Mouse (Mus musculus) lung, embryonic 15.5 days (tissue): Measurements from ENCODE around the gene Dand5. TPM values are rescaled to one million over a fixed set of nuclear protein-coding genes. Genes with fewer than 3 reads are reported as not detected.
A peak's percentile ranks its signal among the peaks of the same experiment; 100 is the strongest.

Experiments used
- ATAC-seq: fragments of 200-750 bp; cut with Nextera tagmentation; 2 replicates; pipeline ENCODE4 v1.8.0; 2017; ENCODE audit warnings: moderate number of reproducible peaks, borderline replicate concordance; ENCODE audit not compliant: low FRiP score, low TSS enrichment; ENCODE audit errors: extremely low read depth
- H3K27ac ChIP-seq: fragments of 300-500 bp; sonication (generic); 2 replicates; pipeline ENCODE4 v1.5.1; 2015; ENCODE audit warnings: moderate library complexity, mild to moderate bottlenecking, inconsistent platforms
- H3K27me3 ChIP-seq: fragments of 300-500 bp; sonication (generic); 2 replicates; pipeline ENCODE4 v1.6.1; 2015; ENCODE audit warnings: inconsistent platforms
- H3K36me3 ChIP-seq: fragments of 300-500 bp; sonication (generic); 2 replicates; pipeline ENCODE4 v1.6.1; 2015; ENCODE audit warnings: inconsistent platforms
- H3K4me1 ChIP-seq: fragments of 300-500 bp; sonication (generic); 2 replicates; pipeline ENCODE4 v1.6.1; 2015; ENCODE audit warnings: inconsistent platforms
- H3K4me2 ChIP-seq: fragments of 300-500 bp; sonication (generic); 2 replicates; pipeline ENCODE4 v1.6.1; 2015; ENCODE audit warnings: inconsistent platforms, mild to moderate bottlenecking, moderate library complexity
- H3K4me3 ChIP-seq: fragments of 300-500 bp; sonication (generic); 2 replicates; pipeline ENCODE4 v1.5.1; 2015; ENCODE audit warnings: mild to moderate bottlenecking, inconsistent platforms
- H3K9ac ChIP-seq: fragments of 300-500 bp; sonication (generic); 2 replicates; pipeline ENCODE4 v1.6.1; 2015; ENCODE audit warnings: inconsistent platforms
- H3K9me3 ChIP-seq: fragments of 300-500 bp; sonication (generic); 2 replicates; pipeline ENCODE4 v1.6.1; 2016; ENCODE audit warnings: inconsistent platforms
- WGBS: fragments of 180-500 bp; shearing (Covaris S2); methylation state at CpG from one replicate; pipeline ENCODE4 v1.1.7; 2015; 5-methylcytosine and 5-hydroxymethylcytosine counted together
- polyA plus RNA-seq: library from polyadenylated mRNA; unstranded; fragments of >200 nt; fragmentation: Nextera tagmentation; extraction: Ambion mirVana; gene quantifications from 2 replicates; pipeline ENCODE4 v1.2.1, GENCODE M21; 2015

Gene Dand5
- polyA plus RNA-seq, 1 experiment from 2014 or later, result 6.0 TPM

- Histone ChIP-seq H3K4me1 (peaks cover 39% of the 10 kb centered on the region), H3K9ac (no peak overlapping the region), H3K27ac (no peak overlapping the region), H3K27me3 (no peaks in the 10 kb centered on the region), H3K36me3 (peaks cover 71% of the 10 kb centered on the region), H3K4me3 (no peak overlapping the region), H3K9me3 (no peaks in the 10 kb centered on the region), H3K4me2 (no peak overlapping the region)
- 58% methylated on average over 1 of the region's 1 CpGs for WGBS
- ATAC-seq, result no peak
Measured at GRCm38 (mm10) chr8:84841514-84841913, 18.9 kb upstream of the Dand5 start.

- peak; percentile 92 for ATAC-seq
- Histone ChIP-seq H3K36me3 (peaks cover 82% of the 10 kb centered on the region), H3K27me3 (no peaks in the 10 kb centered on the region), H3K4me3 (peak within 1 kb of the TSS; percentile 89), H3K9ac (peak within 1 kb of the TSS; percentile 92), H3K27ac (peak within 1 kb of the TSS; percentile 90), H3K4me1 (peaks cover 45% of the 10 kb centered on the region), H3K4me2 (peak within 1 kb of the TSS; percentile 63), H3K9me3 (no peaks in the 10 kb centered on the region)
- WGBS, result under 1% methylated on average over 55 of the region's 55 CpGs
Measured at GRCm38 (mm10) chr8:84840248-84840999, 17.8 kb upstream of the Dand5 start, which contains the start of gene Rad23a. TSS of gene Rad23a (minus strand) at chr8:84840665.

GRCm38 (mm10) chr8:84839875-84840247 is 17.2 kb upstream of the Dand5 start:
- H3K27ac ChIP-seq, result peak overlapping the region; percentile 90
- H3K27me3 ChIP-seq, result no peaks in the 10 kb centered on the region
- H3K4me1 ChIP-seq, result peaks cover 45% of the 10 kb centered on the region
- H3K36me3 ChIP-seq, result peaks cover 81% of the 10 kb centered on the region
- H3K9me3 ChIP-seq, result no peaks in the 10 kb centered on the region
- peak overlapping the region; percentile 89 for H3K4me3 ChIP-seq
- no peak for ATAC-seq
- peak overlapping the region; percentile 63 for H3K4me2 ChIP-seq
- WGBS, result 2% methylated on average over 7 of the region's 7 CpGs
- H3K9ac ChIP-seq, result peak overlapping the region; percentile 92

DNA sequence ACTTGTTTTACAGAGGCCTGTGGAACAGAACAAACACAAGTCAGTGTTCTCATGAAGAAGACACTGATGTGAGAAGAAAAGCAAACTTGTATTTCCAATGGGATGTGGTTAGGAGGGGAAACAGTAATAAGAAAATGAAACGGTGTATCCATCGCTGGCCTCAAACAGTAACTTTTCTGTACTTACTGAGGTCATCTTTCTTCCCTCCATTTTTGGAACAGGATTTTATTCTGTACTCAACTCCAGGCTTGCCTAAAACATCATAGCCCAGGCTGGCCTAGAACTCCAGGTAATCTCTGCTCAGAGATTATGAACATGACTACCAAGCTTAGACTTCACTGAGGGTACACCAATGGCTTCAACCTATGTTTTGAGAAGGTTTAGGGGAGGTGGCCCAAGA is 16.8 kb upstream of the Dand5 start:
- Histone ChIP-seq H3K27ac (peak overlapping the region; percentile 90; the same call in 1 of the 2 replicates), H3K4me1 (peaks cover 45% of the 10 kb centered on the region), H3K9me3 (no peaks in the 10 kb centered on the region), H3K9ac (peak overlapping the region; percentile 92), H3K4me3 (peak overlapping the region; percentile 89), H3K36me3 (peaks cover 81% of the 10 kb centered on the region), H3K4me2 (peak overlapping the region; percentile 63), H3K27me3 (no peaks in the 10 kb centered on the region)
- WGBS, result 85% methylated on average over 2 of the region's 2 CpGs
- no peak for ATAC-seq

- ATAC-seq, result no peak
- Histone ChIP-seq H3K4me3 (no peak overlapping the region), H3K27ac (no peak overlapping the region), H3K4me2 (no peak overlapping the region), H3K9me3 (no peaks in the 10 kb centered on the region), H3K4me1 (peaks cover 45% of the 10 kb centered on the region), H3K36me3 (peaks cover 80% of the 10 kb centered on the region), H3K27me3 (no peaks in the 10 kb centered on the region), H3K9ac (no peak overlapping the region)
- 76% methylated on average over 5 of the region's 5 CpGs for WGBS
Measured at GRCm38 (mm10) chr8:84838513-84838912, 15.9 kb upstream of the Dand5 start.

DNA sequence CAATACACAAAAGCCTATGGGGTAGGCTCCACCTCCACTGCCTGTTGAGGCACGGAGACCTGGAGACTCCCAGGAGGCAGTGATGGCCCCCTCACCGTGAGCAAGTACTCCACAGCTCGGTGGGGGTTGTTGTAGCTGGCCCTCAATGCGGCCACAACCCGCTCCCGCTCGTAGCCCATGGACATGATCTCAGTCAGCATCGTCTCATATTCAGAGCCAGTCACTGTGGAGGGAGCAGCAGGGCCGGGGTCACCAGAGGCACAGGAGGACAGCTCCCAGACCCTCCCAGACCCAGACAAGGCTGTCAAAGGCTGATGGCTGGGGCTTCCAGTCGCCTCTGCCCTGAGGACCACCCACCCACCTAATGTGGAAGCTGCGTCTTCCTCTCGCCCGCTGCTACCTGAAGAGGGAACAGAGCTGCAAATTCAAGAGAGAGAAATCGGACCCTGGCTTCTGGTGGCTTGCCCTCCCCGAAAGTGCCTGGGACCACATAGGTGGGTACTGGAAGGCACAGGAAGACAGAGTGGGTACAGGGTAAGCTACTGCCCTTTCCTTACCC is 15.4 kb upstream of the Dand5 start:
- H3K36me3 ChIP-seq, result peaks cover 75% of the 10 kb centered on the region
- no peak overlapping the region for H3K4me3 ChIP-seq
- no peaks in the 10 kb centered on the region for H3K27me3 ChIP-seq
- no peak for ATAC-seq
- no peaks in the 10 kb centered on the region for H3K9me3 ChIP-seq
- peaks cover 46% of the 10 kb centered on the region for H3K4me1 ChIP-seq
- H3K4me2 ChIP-seq, result no peak overlapping the region
- H3K27ac ChIP-seq, result no peak overlapping the region
- 81% methylated on average over 15 of the region's 15 CpGs for WGBS
- no peak overlapping the region for H3K9ac ChIP-seq

- Histone ChIP-seq H3K4me1 (peaks cover 49% of the 10 kb centered on the region), H3K27ac (no peak overlapping the region), H3K4me3 (no peak overlapping the region), H3K9me3 (no peaks in the 10 kb centered on the region), H3K27me3 (no peaks in the 10 kb centered on the region), H3K4me2 (no peak overlapping the region), H3K36me3 (peaks cover 68% of the 10 kb centered on the region), H3K9ac (no peak overlapping the region)
- no peak for ATAC-seq
- WGBS, result 52% methylated on average over 8 of the region's 8 CpGs
Measured at GRCm38 (mm10) chr8:84837149-84837911, 14.7 kb upstream of the Dand5 start.

- Histone ChIP-seq H3K36me3 (peaks cover 54% of the 10 kb centered on the region), H3K4me1 (peaks cover 49% of the 10 kb centered on the region), H3K9ac (no peak overlapping the region), H3K27me3 (no peaks in the 10 kb centered on the region), H3K9me3 (no peaks in the 10 kb centered on the region), H3K4me2 (no peak overlapping the region), H3K27ac (peak overlapping the region; percentile 32), H3K4me3 (no peak overlapping the region)
- WGBS, result 49% methylated on average over 10 of the region's 10 CpGs
- peak; percentile 68 for ATAC-seq
Measured at GRCm38 (mm10) chr8:84834866-84835855, 12.5 kb upstream of the Dand5 start.

- Histone ChIP-seq H3K9ac (no peak overlapping the region), H3K27me3 (no peaks in the 10 kb centered on the region), H3K4me3 (no peak overlapping the region), H3K27ac (peak overlapping the region; percentile 32), H3K4me2 (no peak overlapping the region), H3K9me3 (no peaks in the 10 kb centered on the region), H3K36me3 (peaks cover 54% of the 10 kb centered on the region), H3K4me1 (peaks cover 43% of the 10 kb centered on the region)
- no peak for ATAC-seq
- WGBS, result 83% methylated on average over 19 of the region's 19 CpGs
Measured at GRCm38 (mm10) chr8:84834002-84834865, 11.6 kb upstream of the Dand5 start.

- Histone ChIP-seq H3K36me3 (peaks cover 43% of the 10 kb centered on the region), H3K27ac (peak overlapping the region; percentile 89), H3K9ac (peak overlapping the region; percentile 90), H3K27me3 (no peaks in the 10 kb centered on the region), H3K4me3 (peak overlapping the region; percentile 70), H3K9me3 (no peaks in the 10 kb centered on the region), H3K4me2 (peak overlapping the region; percentile 63), H3K4me1 (peaks cover 40% of the 10 kb centered on the region)
- 55% methylated on average over 10 of the region's 10 CpGs for WGBS
- ATAC-seq, result no peak
Measured at GRCm38 (mm10) chr8:84832759-84833742, 10.4 kb upstream of the Dand5 start.
